Mouse (Mus musculus): ENCODE measurements around the gene Pdik1l.

GRCm38 (mm10) chr4:134296523-134296922 is 8.8 kb upstream of the Pdik1l start:
- no peak for TF ChIP-seq POLR2AphosphoS5 (IDR thresholded peaks at IDR 0.05; ENCODE audit: insufficient replicate concordance, low read depth, low read length)
- no peak for TF ChIP-seq CTCF (IDR thresholded peaks at IDR 0.05; ENCODE audit: low read depth, low read length)
- no peak for TF ChIP-seq GATA1 (IDR thresholded peaks at IDR 0.05; ENCODE audit: borderline replicate concordance, low read length)
